Mouse (Mus musculus) testis, postnatal 10 days (tissue): ENCODE data around the gene Rhcg.

Experiments
- DNase-seq: peaks from one replicate; pipeline ENCODE4 v3.0.0; 2021; ENCODE audit warnings: low spot score

Rhcg gene

GRCm38 (mm10) chr7:79602006-79602405 is 15.5 kb downstream of the Rhcg start:
- DNase-seq = no peak

- no peak for DNase-seq
Observed at GRCm38 (mm10) chr7:79600122-79600521, 17.3 kb downstream of the Rhcg start.

- peak; percentile 85 for DNase-seq
Observed at GRCm38 (mm10) chr7:79594854-79595253, 22.6 kb downstream of the Rhcg start.

GRCm38 (mm10) chr7:79591812-79592731 is 25.4 kb downstream of the Rhcg start:
- DNase-seq = peak; percentile 60

- DNase-seq = no peak
Observed at GRCm38 (mm10) chr7:79590560-79591110, 26.8 kb downstream of the Rhcg start.

GRCm38 (mm10) chr7:79589763-79590559 is 27.5 kb downstream of the Rhcg start:
- no peak for DNase-seq

GRCm38 (mm10) chr7:79588284-79588683 is 29.2 kb downstream of the Rhcg start:
- DNase-seq = no peak

GRCm38 (mm10) chr7:79578851-79579241 is 38.6 kb downstream of the Rhcg start:
- no peak for DNase-seq

- DNase-seq = no peak
Observed at GRCm38 (mm10) chr7:79577931-79578850, 39.3 kb downstream of the Rhcg start.

GRCm38 (mm10) chr7:79577096-79577874 is 40.2 kb downstream of the Rhcg start:
- no peak for DNase-seq

GRCm38 (mm10) chr7:79576659-79577058 is 40.8 kb downstream of the Rhcg start:
- peak; percentile 80 for DNase-seq

GRCm38 (mm10) chr7:79572191-79572818 is 45.2 kb downstream of the Rhcg start:
- no peak for DNase-seq

GRCm38 (mm10) chr7:79568937-79569535 is 48.4 kb downstream of the Rhcg start:
- no peak for DNase-seq

- no peak for DNase-seq
Observed at GRCm38 (mm10) chr7:79568212-79568611, 49.2 kb downstream of the Rhcg start.

- DNase-seq = peak; percentile 57
Observed at GRCm38 (mm10) chr7:79563675-79564074, 53.8 kb downstream of the Rhcg start.

- DNase-seq = no peak
Observed at GRCm38 (mm10) chr7:79562385-79562784, 55.1 kb downstream of the Rhcg start.

- no peak for DNase-seq
Observed at GRCm38 (mm10) chr7:79558698-79559097, 58.8 kb downstream of the Rhcg start.

- DNase-seq = no peak
Observed at GRCm38 (mm10) chr7:79557728-79558221, 59.7 kb downstream of the Rhcg start.

GRCm38 (mm10) chr7:79555368-79556034 is 62.0 kb downstream of the Rhcg start:
- DNase-seq = no peak
